In the genomic region with DNA sequence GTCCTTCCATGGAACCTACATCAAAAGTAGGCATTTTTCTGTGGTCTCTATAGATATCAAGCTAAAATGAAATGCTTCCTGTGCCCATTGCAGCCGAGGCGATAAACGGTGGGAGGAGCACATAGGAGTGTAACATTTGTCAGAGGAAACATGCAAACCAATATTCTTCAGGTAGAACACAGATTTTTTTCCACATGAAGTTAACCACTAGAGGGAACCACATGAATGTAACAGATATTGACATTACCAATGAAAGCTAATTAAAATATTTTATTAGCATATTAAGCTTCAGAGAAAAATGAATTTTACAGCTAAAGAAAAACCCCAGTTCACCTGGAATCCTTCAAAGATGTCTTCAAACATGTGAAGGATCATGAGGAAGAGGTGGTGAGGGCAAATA, we compare ENCODE assay signal across 28 mouse cellular contexts.
A peak's percentile ranks its signal among the peaks of the same experiment; 100 is the strongest.
DNase-seq lines count a peak whose midpoint lies in the region; ATAC-seq and TF ChIP-seq lines count a peak whose summit lies in the region.
"Had no signal": no experiment of that assay in that cellular context is flagged by ENCODE, and none has a peak within 500 bp of the region (broad histone marks: within the 10 kb centered on the region; RNA-seq: fewer than 3 reads in every experiment).

No protein-coding gene starts in this region.

- TF ChIP-seq EP300 in heart, postnatal 0 days (IDR thresholded peaks at IDR 0.05; ENCODE audit: low read depth), result no peak
- TF ChIP-seq EP300 in CH12.LX (IDR thresholded peaks at IDR 0.05; ENCODE audit: low read length), result no peak

- dilution Hi-C loops in CH12.LX (cut with MboI; ENCODE audit: extremely low pct_ligation_motif_present, extremely low pct_unique_long_range_greater_than_20kb, low sequenced_read_pairs), result no loop called here

- intact Hi-C loops in left cerebral cortex, adult 2 months (cut with DNase I), result no loop called here
- intact Hi-C loops in left cerebral cortex, postnatal 4 days (cut with DNase I), result no loop called here

- no peak overlapping the region for H3K4me2 ChIP-seq in heart, postnatal 0 days (ENCODE audit: low read depth, low read length)
- no peak overlapping the region for H3K4me2 ChIP-seq in heart, embryonic 11.5 days
- no peak overlapping the region for H3K4me2 ChIP-seq in CH12.LX (ENCODE audit: insufficient read depth, low read depth, poor library complexity, severe bottlenecking)
- H3K4me2 ChIP-seq: embryonic facial prominence, embryonic 15.5 days; forebrain, embryonic 15.5 days; hindbrain, embryonic 14.5 days; limb, embryonic 13.5 days; liver, embryonic 12.5 days; neural tube, embryonic 15.5 days had no signal

- no peak for DNase-seq in heart, postnatal 0 days (ENCODE audit: low spot score)
- no peak for DNase-seq in left cerebral cortex, adult 2 months (ENCODE audit: extremely low spot score in 1 of 2, low spot score in 2 of 2)
- DNase-seq in left cerebral cortex, postnatal 4 days, result no peak
- DNase-seq in CH12.LX (ENCODE audit: extremely low read depth) (peak; percentile 8), NIH3T3 (ENCODE audit: low read depth) (peak; percentile 4)
- no peak for DNase-seq in thymus, postnatal 25 days
- DNase-seq: adrenal gland, postnatal 10 days; cerebellum, adult 8-10 months; cerebellum, postnatal 25 days; heart, postnatal 4 days; kidney, adult 8-10 months; kidney, postnatal 10 days; layer of hippocampus, adult 9-11 months; liver, postnatal 0 days; retina, postnatal 1 day; right cerebral cortex, postnatal 14 days had no signal

- H3K27me3 ChIP-seq in heart, postnatal 0 days (ENCODE audit: control insufficient read depth, insufficient read depth, low read length), result no peaks in the 10 kb centered on the region
- H3K27me3 ChIP-seq in heart, embryonic 11.5 days (ENCODE audit: control insufficient read depth, insufficient read depth, low read length), result no peaks in the 10 kb centered on the region
- H3K27me3 ChIP-seq in CH12.LX (replicated peaks), result no peaks in the 10 kb centered on the region
- H3K27me3 ChIP-seq: embryonic facial prominence, embryonic 15.5 days; forebrain, embryonic 15.5 days; limb, embryonic 13.5 days; liver, embryonic 12.5 days; neural tube, embryonic 15.5 days had no signal

- H3K27ac ChIP-seq in heart, postnatal 0 days (ENCODE audit: low read depth), result no peak overlapping the region
- no peak overlapping the region for H3K27ac ChIP-seq in heart, embryonic 11.5 days (ENCODE audit: low read depth, low read length)
- no peak overlapping the region for H3K27ac ChIP-seq in left cerebral cortex, adult 2 months
- H3K27ac ChIP-seq in CH12.LX (ENCODE audit: insufficient read depth, low read depth), result no peak overlapping the region
- H3K27ac ChIP-seq: embryonic facial prominence, embryonic 10.5 days; embryonic facial prominence, embryonic 15.5 days; forebrain, embryonic 15.5 days; heart, embryonic 10.5 days; hindbrain, embryonic 14.5 days; limb, embryonic 13.5 days; liver, embryonic 12.5 days; midbrain, embryonic 10.5 days; neural tube, embryonic 15.5 days had no signal

- ATAC-seq in heart, postnatal 0 days (ENCODE audit: insufficient read depth, low read depth), result no peak
- no peak for ATAC-seq in heart, embryonic 11.5 days (replicated peaks; ENCODE audit: insufficient number of reproducible peaks, low FRiP score, low TSS enrichment)
- ATAC-seq: CD4-positive, CD25-positive, alpha-beta regulatory T cell, adult 4 months; forebrain, embryonic 15.5 days; inflammation-experienced regulatory T-cells, adult 6 months; liver, embryonic 12.5 days; liver, postnatal 0 days had no signal

- H3K9ac ChIP-seq in heart, postnatal 0 days (replicated peaks; ENCODE audit: low read depth, low read length), result no peak overlapping the region
- no peak overlapping the region for H3K9ac ChIP-seq in heart, embryonic 11.5 days (ENCODE audit: low read depth, low read length)
- H3K9ac ChIP-seq in CH12.LX (ENCODE audit: insufficient read depth, low read depth), result no peak overlapping the region
- H3K9ac ChIP-seq: embryonic facial prominence, embryonic 15.5 days; forebrain, embryonic 15.5 days; hindbrain, embryonic 14.5 days; limb, embryonic 13.5 days; liver, embryonic 12.5 days; liver, postnatal 0 days; neural tube, embryonic 15.5 days had no signal

- no peak overlapping the region for H3K4me3 ChIP-seq in heart, postnatal 0 days (ENCODE audit: low read depth, low read length)
- no peak overlapping the region for H3K4me3 ChIP-seq in heart, embryonic 11.5 days (ENCODE audit: low read depth, low read length)
- H3K4me3 ChIP-seq in left cerebral cortex, adult 2 months, result no peak overlapping the region
- H3K4me3 ChIP-seq in CH12.LX (replicated peaks in 1 of 3; ENCODE audit: low read depth in 2 of 3, low read length in 2 of 3, poor library complexity in 1 of 3), result no peak overlapping the region
- H3K4me3 ChIP-seq: embryonic facial prominence, embryonic 10.5 days; embryonic facial prominence, embryonic 15.5 days; forebrain, embryonic 15.5 days; heart, embryonic 10.5 days; limb, embryonic 13.5 days; liver, embryonic 12.5 days; midbrain, embryonic 10.5 days; neural tube, embryonic 15.5 days had no signal

- no peaks in the 10 kb centered on the region for H3K79me2 ChIP-seq in CH12.LX (replicated peaks; ENCODE audit: control insufficient read depth, extremely low read depth, insufficient read depth, poor library complexity, severe bottlenecking)

- 89% methylated on average over 3 of the region's 3 CpGs for WGBS in heart, postnatal 0 days
- 86% methylated on average over 3 of the region's 3 CpGs for WGBS in heart, embryonic 11.5 days (ENCODE audit: insufficient replicate concordance)

- TF ChIP-seq RAD21 in CH12.LX (IDR thresholded peaks at IDR 0.05; ENCODE audit: low read depth, low read length), result peak; percentile 23

- no peaks in the 10 kb centered on the region for H3K36me3 ChIP-seq in heart, postnatal 0 days (replicated peaks; ENCODE audit: control insufficient read depth, insufficient read depth, low read length)
- H3K36me3 ChIP-seq in heart, embryonic 11.5 days (ENCODE audit: control insufficient read depth, insufficient read depth, low read length), result no peaks in the 10 kb centered on the region
- H3K36me3 ChIP-seq in CH12.LX (replicated peaks in 1 of 2; ENCODE audit: control insufficient read depth in 1 of 2, insufficient read depth in 1 of 2, low read length in 1 of 2), result no peaks in the 10 kb centered on the region
- H3K36me3 ChIP-seq: embryonic facial prominence, embryonic 10.5 days; embryonic facial prominence, embryonic 15.5 days; forebrain, embryonic 15.5 days; heart, embryonic 10.5 days; limb, embryonic 13.5 days; liver, embryonic 12.5 days; midbrain, embryonic 10.5 days; neural tube, embryonic 15.5 days had no signal

- TF ChIP-seq CTCF in heart, postnatal 0 days (IDR thresholded peaks at IDR 0.05; ENCODE audit: low read depth), result peak; percentile 36
- TF ChIP-seq CTCF in left cerebral cortex, adult 2 months (IDR thresholded peaks at IDR 0.05), result peak; percentile 51
- peak in 1 of 2 experiments; percentile 25; a peak in 1 of 4 replicates for TF ChIP-seq CTCF in CH12.LX (conservative IDR thresholded peaks at IDR 0.05 in 1 of 2, IDR thresholded peaks at IDR 0.05 in 1 of 2; ENCODE audit: low read depth in 2 of 2, low read length in 2 of 2)

- no peaks in the 10 kb centered on the region for H3K9me3 ChIP-seq in heart, postnatal 0 days (replicated peaks; ENCODE audit: control insufficient read depth, low read length)
- H3K9me3 ChIP-seq in heart, embryonic 11.5 days (replicated peaks; ENCODE audit: control insufficient read depth, low read length), result no peaks in the 10 kb centered on the region
- H3K9me3 ChIP-seq in CH12.LX (replicated peaks; ENCODE audit: low read length), result no peaks in the 10 kb centered on the region
- H3K9me3 ChIP-seq: embryonic facial prominence, embryonic 10.5 days; embryonic facial prominence, embryonic 15.5 days; forebrain, embryonic 15.5 days; heart, embryonic 10.5 days; limb, embryonic 13.5 days; liver, embryonic 12.5 days; midbrain, embryonic 10.5 days; neural tube, embryonic 15.5 days had no signal

- TF ChIP-seq POLR2A in CH12.LX (IDR thresholded peaks at IDR 0.05; ENCODE audit: low read depth, low read length), result no peak

- in situ Hi-C loops in CH12.LX (cut with MboI; ENCODE audit: low pct_ligation_motif_present, low pct_unique_long_range_greater_than_20kb, low sequenced_read_pairs), result no loop called here

- 0 out of 2 replicates have a peak, but pooled peaks cover 3% of the 10 kb centered on the region for H3K4me1 ChIP-seq in heart, postnatal 0 days (ENCODE audit: control insufficient read depth, insufficient read depth)
- H3K4me1 ChIP-seq in heart, embryonic 11.5 days (ENCODE audit: control insufficient read depth, insufficient read depth, low read length), result peaks cover 3% of the 10 kb centered on the region; the same call in 1 of the 2 replicates
- no peaks in the 10 kb centered on the region for H3K4me1 ChIP-seq in CH12.LX (ENCODE audit: control insufficient read depth in 1 of 2, insufficient read depth in 2 of 2)
- H3K4me1 ChIP-seq: embryonic facial prominence, embryonic 10.5 days; embryonic facial prominence, embryonic 15.5 days; heart, embryonic 10.5 days; limb, embryonic 13.5 days; liver, embryonic 12.5 days; midbrain, embryonic 10.5 days; neural tube, embryonic 15.5 days had no signal

TF ChIP-seq in CH12.LX, 34 proteins besides CTCF, POLR2A, EP300 and RAD21 (continues in another document):
- no peak for TF ChIP-seq MAZ (IDR thresholded peaks at IDR 0.05; ENCODE audit: low read depth, low read length)
- no peak for TF ChIP-seq ZNF384 (IDR thresholded peaks at IDR 0.05; ENCODE audit: low read depth, low read length)
- TF ChIP-seq GABPA (IDR thresholded peaks at IDR 0.05; ENCODE audit: insufficient replicate concordance, low read depth, low read length), result no peak
- no peak for TF ChIP-seq PAX5 (IDR thresholded peaks at IDR 0.05; ENCODE audit: low read length)
- TF ChIP-seq ETS1 (conservative IDR thresholded peaks at IDR 0.05; ENCODE audit: low read depth, low read length), result no peak
- TF ChIP-seq MYC (IDR thresholded peaks at IDR 0.05; ENCODE audit: low read depth, low read length), result no peak
- TF ChIP-seq MXI1 (IDR thresholded peaks at IDR 0.05; ENCODE audit: low read depth, low read length), result no peak
- TF ChIP-seq ELF1 (IDR thresholded peaks at IDR 0.05; ENCODE audit: low read depth, low read length), result no peak
- TF ChIP-seq E2F4 (IDR thresholded peaks at IDR 0.05; ENCODE audit: insufficient replicate concordance, low read depth, low read length), result no peak
- TF ChIP-seq TCF12 (IDR thresholded peaks at IDR 0.05; ENCODE audit: low read depth, low read length), result no peak
- no peak for TF ChIP-seq ZC3H11A (IDR thresholded peaks at IDR 0.05; ENCODE audit: low read depth, low read length)
- TF ChIP-seq CHD1 (IDR thresholded peaks at IDR 0.05; ENCODE audit: low read depth, low read length), result no peak
- TF ChIP-seq CHD2 (IDR thresholded peaks at IDR 0.05; ENCODE audit: low read length), result no peak
- no peak for TF ChIP-seq SIN3A (IDR thresholded peaks at IDR 0.05; ENCODE audit: low read length)
- no peak for TF ChIP-seq BHLHE40 (IDR thresholded peaks at IDR 0.05; ENCODE audit: low read depth, low read length)
- TF ChIP-seq MAFK (IDR thresholded peaks at IDR 0.05; ENCODE audit: insufficient replicate concordance, low read length), result no peak
- no peak for TF ChIP-seq USF2 (conservative IDR thresholded peaks at IDR 0.05; ENCODE audit: low read depth, low read length)

Comparison
In these comparisons a context has a peak if more than half of its experiments do, and no peak if none do; other contexts are left out.
1. DNase-seq: peak in CH12.LX (single experiment) and NIH3T3 (single experiment); none in heart, postnatal 0 days (single experiment), left cerebral cortex, adult 2 months (0 of 2), left cerebral cortex, postnatal 4 days (single experiment) and thymus, postnatal 25 days (single experiment).